Mouse (Mus musculus): ENCODE measurements at regions not wholly inside any gene's neighbourhood (a gene's known extent, or its start where the extent isn't known, plus 50 kb on each side); places are given as distances from the start of the nearest gene placed in this dataset.

- peak; percentile 8 for DNase-seq
These were observed 193.8 kb upstream of the Klf4 start for GRCm38 (mm10) chr4:55726081-55726480.

- no peak for DNase-seq
These were observed 192.0 kb upstream of the Klf4 start for GRCm38 (mm10) chr4:55724286-55724685.

GRCm38 (mm10) chr4:55723124-55723523 lies 190.9 kb upstream of the Klf4 start:
- DNase-seq: peak; percentile 33

GRCm38 (mm10) chr4:55722388-55722787 lies 190.1 kb upstream of the Klf4 start:
- DNase-seq: peak; percentile 27

- peak; percentile 72 for DNase-seq
These were observed 189.6 kb upstream of the Klf4 start for GRCm38 (mm10) chr4:55721834-55722233.

- DNase-seq: peak; percentile 16
These were observed 186.2 kb upstream of the Klf4 start for GRCm38 (mm10) chr4:55718438-55718837.

- peak; percentile 38 for DNase-seq
These were observed 183.9 kb upstream of the Klf4 start for GRCm38 (mm10) chr4:55716161-55716651.

GRCm38 (mm10) chr4:55711500-55712341 lies 179.5 kb upstream of the Klf4 start:
- DNase-seq: peak; percentile 39

GRCm38 (mm10) chr4:55710476-55710875 lies 178.2 kb upstream of the Klf4 start:
- DNase-seq: no peak

- DNase-seq: no peak
These were observed 176.5 kb upstream of the Klf4 start for GRCm38 (mm10) chr4:55708808-55709207.

- no peak for DNase-seq
These were observed 175.7 kb upstream of the Klf4 start for GRCm38 (mm10) chr4:55707916-55708315.

- no peak for DNase-seq
These were observed 172.7 kb upstream of the Klf4 start for GRCm38 (mm10) chr4:55704921-55705320.

GRCm38 (mm10) chr4:55703346-55703916 lies 171.2 kb upstream of the Klf4 start:
- DNase-seq: no peak

GRCm38 (mm10) chr4:55701334-55701733 lies 169.1 kb upstream of the Klf4 start:
- no peak for DNase-seq

- DNase-seq: no peak
These were observed 167.7 kb upstream of the Klf4 start for GRCm38 (mm10) chr4:55699917-55700316.

- no peak for DNase-seq
These were observed 166.9 kb upstream of the Klf4 start for GRCm38 (mm10) chr4:55699161-55699560.

GRCm38 (mm10) chr4:55697108-55697507 lies 164.8 kb upstream of the Klf4 start:
- DNase-seq: no peak

GRCm38 (mm10) chr4:55696428-55696827 lies 164.2 kb upstream of the Klf4 start:
- peak; percentile 52 for DNase-seq

- no peak for DNase-seq
These were observed 163.0 kb upstream of the Klf4 start for GRCm38 (mm10) chr4:55695246-55695645.

- no peak for DNase-seq
These were observed 157.2 kb upstream of the Klf4 start for GRCm38 (mm10) chr4:55689479-55689878.

- no peak for DNase-seq
These were observed 154.5 kb upstream of the Klf4 start for GRCm38 (mm10) chr4:55686771-55687170.

GRCm38 (mm10) chr4:55672288-55672687 lies 140.0 kb upstream of the Klf4 start:
- peak; percentile 72 for DNase-seq

GRCm38 (mm10) chr4:55670258-55670657 lies 138.0 kb upstream of the Klf4 start:
- DNase-seq: peak; percentile 42

GRCm38 (mm10) chr4:55664822-55665221 lies 132.6 kb upstream of the Klf4 start:
- DNase-seq: no peak

Data from lung, postnatal 10 days (tissue).